Mouse (Mus musculus): ENCODE measurements around the gene Thegl. TPM values are rescaled to one million over a fixed set of nuclear protein-coding genes. Genes with fewer than 3 reads are reported as not detected.

Gene Thegl
- 0.59 and 0.65 TPM in 2 replicates for polyA plus RNA-seq (2015; fragmentation: Nextera tagmentation; extraction: Ambion mirVana)

DNA sequence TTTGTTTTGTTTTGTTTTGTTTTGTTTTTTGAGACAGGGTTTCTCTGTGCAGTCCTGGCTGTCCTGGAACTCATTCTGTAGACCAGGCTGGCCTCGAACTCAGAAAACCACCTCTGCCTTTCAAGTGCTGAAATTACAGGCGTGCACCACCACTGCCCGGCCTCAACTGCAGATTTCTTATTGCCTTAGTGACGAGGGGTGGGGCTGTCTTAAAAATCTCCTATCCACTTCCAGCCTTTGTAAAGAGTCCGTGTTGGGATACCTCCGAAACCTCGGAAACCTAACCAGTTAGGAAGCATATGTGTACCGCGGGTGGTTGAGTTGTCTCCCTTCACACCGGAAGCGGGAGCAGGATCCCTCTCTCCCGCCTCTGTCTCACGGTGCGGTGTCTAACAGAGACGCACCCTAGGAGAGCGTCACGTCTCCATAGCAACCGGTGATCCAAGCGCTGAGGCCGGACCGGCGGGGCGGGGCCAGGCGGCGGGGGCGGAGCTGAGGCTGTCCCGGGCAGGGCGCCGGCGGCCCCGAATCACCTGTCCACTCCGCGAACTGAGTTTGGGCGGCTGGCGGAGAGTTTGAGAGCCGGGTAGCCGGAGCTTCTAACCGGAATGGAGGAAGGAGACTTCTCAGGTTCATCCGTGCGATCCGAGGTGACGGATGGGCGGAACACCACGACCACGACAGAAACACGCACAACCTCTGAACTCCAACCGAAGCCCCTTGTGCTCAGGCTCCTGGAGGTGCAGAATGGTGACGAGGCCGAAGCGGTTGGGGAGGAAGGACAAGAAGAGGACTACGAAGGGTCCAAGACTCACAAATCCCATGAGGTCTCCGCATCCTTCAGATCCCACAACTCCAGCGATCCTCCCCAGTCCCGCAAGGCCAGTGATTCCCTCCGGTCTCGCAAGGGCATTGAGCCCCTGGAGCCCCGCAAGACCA lies at the start of gene Thegl:
Gene Thegl, plus strand, starts transcription at position 480 of the 939 bp plus-strand sequence.

DNA sequence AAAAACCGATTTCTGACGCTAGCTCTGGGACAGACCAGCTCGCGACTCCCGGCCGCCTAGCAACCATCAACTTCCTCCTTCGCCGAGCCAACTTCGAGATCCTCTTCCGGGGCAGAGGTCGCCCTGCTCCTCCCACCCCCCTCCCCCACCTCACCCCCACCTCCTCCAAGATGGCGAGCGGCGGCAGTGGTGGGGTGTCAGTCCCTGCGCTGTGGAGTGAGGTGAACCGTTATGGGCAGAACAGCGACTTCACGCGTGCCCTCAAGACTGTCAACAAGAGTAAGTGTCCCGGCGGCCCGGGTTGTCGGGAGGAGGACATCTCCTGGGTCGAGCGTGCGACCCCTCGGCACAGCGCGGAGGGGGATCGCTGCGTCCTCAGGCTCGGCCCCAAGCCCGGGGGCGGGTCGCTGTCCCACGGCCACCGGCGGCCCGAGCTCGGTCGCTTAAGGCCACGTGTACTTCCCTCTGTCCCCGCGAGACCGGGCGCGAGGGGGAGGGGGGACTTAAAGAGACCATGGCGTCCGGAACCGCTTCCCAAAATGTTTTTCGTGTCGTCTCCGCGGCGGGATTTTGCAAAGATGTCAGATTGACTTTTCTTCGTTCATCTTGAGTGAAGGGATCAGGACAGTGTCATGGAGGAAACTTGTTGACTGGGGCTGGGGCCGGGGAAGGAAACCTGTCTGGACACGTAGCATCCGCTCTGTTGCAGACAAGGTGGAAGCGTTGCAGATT lies 41.1 kb upstream of the Thegl start, which contains the start of gene Srp72:
Gene Srp72, plus strand, starts transcription at position 130 of the 732 bp plus-strand sequence.

DNA sequence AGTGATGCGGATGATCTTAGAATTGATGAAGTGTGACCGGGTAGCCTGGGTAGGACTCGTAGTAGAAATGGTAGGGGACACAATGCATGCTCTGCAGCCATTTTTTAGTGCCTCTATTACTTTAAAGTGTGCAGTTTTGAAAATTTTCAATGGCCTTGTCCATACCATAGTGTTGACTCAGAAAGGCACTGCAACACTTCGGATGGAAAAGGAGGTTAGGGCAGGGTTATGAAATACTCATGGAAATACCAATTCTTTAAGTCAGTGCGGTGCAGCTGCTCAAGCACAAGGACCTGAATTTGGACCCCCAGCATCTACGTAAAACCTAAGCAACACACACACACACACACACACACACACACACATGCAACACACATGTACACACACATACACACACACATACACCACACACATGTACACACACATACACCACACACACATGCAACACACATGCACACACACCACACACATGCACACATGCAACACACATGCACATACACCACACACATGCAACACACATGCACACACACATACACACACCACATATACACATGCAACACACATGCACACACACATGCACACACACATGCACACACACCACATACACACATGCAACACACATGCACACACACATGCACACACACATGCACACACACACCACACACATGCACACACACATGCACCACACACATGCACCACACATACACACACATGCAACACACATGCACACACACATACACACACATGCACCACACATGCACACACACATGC lies 11.6 kb upstream of the Thegl start, which contains the start of gene Arl9:
Gene Arl9, plus strand, starts transcription at position 5 of the 771 bp plus-strand sequence.

Other genes starting within 250 kb of the Thegl start
- gene Aasdh, start 110.5 kb upstream of the Thegl start, polyA plus RNA-seq (2015; fragmentation: Nextera tagmentation; extraction: Ambion mirVana) = 10.3 and 11.4 TPM in 2 replicates
- gene Paics, start 64.7 kb upstream of the Thegl start, polyA plus RNA-seq (2015; fragmentation: Nextera tagmentation; extraction: Ambion mirVana) = 152 and 153 TPM in 2 replicates
- 11.3 and 11.9 TPM in 2 replicates for gene Ppat, start 64.4 kb upstream of the Thegl start, polyA plus RNA-seq (2015; fragmentation: Nextera tagmentation; extraction: Ambion mirVana)
- gene Srp72, start 41.3 kb upstream of the Thegl start, polyA plus RNA-seq (2015; fragmentation: Nextera tagmentation; extraction: Ambion mirVana) = 71.3 and 74.2 TPM in 2 replicates
- gene Arl9, start 12.0 kb upstream of the Thegl start, polyA plus RNA-seq (2015; fragmentation: Nextera tagmentation; extraction: Ambion mirVana) = not detected in 2 replicates
- gene Hopx, start 99.1 kb downstream of the Thegl start, polyA plus RNA-seq (2015; fragmentation: Nextera tagmentation; extraction: Ambion mirVana) = 24.6 and 28.0 TPM in 2 replicates
- gene Spink2, start 195.4 kb downstream of the Thegl start, polyA plus RNA-seq (2015; fragmentation: Nextera tagmentation; extraction: Ambion mirVana) = 1.7 and 2.1 TPM in 2 replicates
- 5.0 and 5.6 TPM in 2 replicates for gene Rest, start 249.5 kb downstream of the Thegl start, polyA plus RNA-seq (2015; fragmentation: Nextera tagmentation; extraction: Ambion mirVana)

Data from neural tube, postnatal 0 days (tissue).